8 mouse cellular contexts compared by ENCODE assay signal in genomic region chr19:24224500-24225304, GRCm38 (mm10). TPM values are rescaled to one million over a fixed set of nuclear protein-coding genes. Genes with fewer than 3 reads are reported as not detected.
DNase-seq lines count a peak whose midpoint lies in the region; ATAC-seq and TF ChIP-seq lines count a peak whose summit lies in the region.

Tjp2 (minus strand) TSS chr19:24225030.

- H3K79me2 ChIP-seq in myocyte (ENCODE audit: control insufficient read depth, insufficient read depth) = no peaks in the 10 kb centered on the region

- TF ChIP-seq POLR2A in myocyte (IDR thresholded peaks at IDR 0.05; ENCODE audit: insufficient read length, low read depth) = no peak

- peak; percentile 99 for DNase-seq in 416B (ENCODE audit: low read depth)
- peak; percentile 80 for DNase-seq in adrenal gland, postnatal 10 days

- peak within 1 kb of the TSS; percentile 83 for H3K4me2 ChIP-seq in embryonic facial prominence, embryonic 13.5 days
- H3K4me2 ChIP-seq in heart, embryonic 11.5 days = peak within 1 kb of the TSS; percentile 63
- H3K4me2 ChIP-seq in kidney, embryonic 14.5 days (replicated peaks; ENCODE audit: low read depth, low read length) = peak within 1 kb of the TSS; percentile 82
- H3K4me2 ChIP-seq in liver, embryonic 12.5 days = peak within 1 kb of the TSS; percentile 71
- peak within 1 kb of the TSS; percentile 55 for H3K4me2 ChIP-seq in myocyte (ENCODE audit: low read depth)
- H3K4me2 ChIP-seq in stomach, embryonic 16.5 days (ENCODE audit: low read depth, low read length) = peak within 1 kb of the TSS; percentile 64

- no peak within 1 kb of the TSS for H3ac ChIP-seq in myocyte (ENCODE audit: control insufficient read depth, insufficient read length)

- H3K36me3 ChIP-seq in embryonic facial prominence, embryonic 13.5 days = no peaks in the 10 kb centered on the region
- H3K36me3 ChIP-seq in heart, embryonic 11.5 days (ENCODE audit: control insufficient read depth, insufficient read depth, low read length) = no peaks in the 10 kb centered on the region
- no peaks in the 10 kb centered on the region for H3K36me3 ChIP-seq in kidney, embryonic 14.5 days (ENCODE audit: control insufficient read depth, insufficient read depth, low read length)
- H3K36me3 ChIP-seq in liver, embryonic 12.5 days = no peaks in the 10 kb centered on the region
- H3K36me3 ChIP-seq in myocyte (ENCODE audit: control insufficient read depth, insufficient read depth) = no peaks in the 10 kb centered on the region
- H3K36me3 ChIP-seq in stomach, embryonic 16.5 days (ENCODE audit: control insufficient read depth, insufficient read depth, low read length) = no peaks in the 10 kb centered on the region

- peaks cover 20% of the 10 kb centered on the region for H3K4me1 ChIP-seq in embryonic facial prominence, embryonic 13.5 days
- H3K4me1 ChIP-seq in heart, embryonic 11.5 days (ENCODE audit: control insufficient read depth, insufficient read depth, low read length) = peaks cover under 1% of the 10 kb centered on the region; the same call in 1 of the 2 replicates
- H3K4me1 ChIP-seq in kidney, embryonic 14.5 days (ENCODE audit: control insufficient read depth, insufficient read depth, low read length) = peaks cover 12% of the 10 kb centered on the region
- peaks cover 12% of the 10 kb centered on the region; the same call in 1 of the 2 replicates for H3K4me1 ChIP-seq in liver, embryonic 12.5 days
- H3K4me1 ChIP-seq in stomach, embryonic 16.5 days (ENCODE audit: control insufficient read depth, insufficient read depth, low read length) = peaks cover 9% of the 10 kb centered on the region

- no peaks in the 10 kb centered on the region for H3K9me3 ChIP-seq in embryonic facial prominence, embryonic 13.5 days
- H3K9me3 ChIP-seq in heart, embryonic 11.5 days (replicated peaks; ENCODE audit: control insufficient read depth, low read length) = no peaks in the 10 kb centered on the region
- H3K9me3 ChIP-seq in kidney, embryonic 14.5 days (ENCODE audit: control insufficient read depth, low read length) = no peaks in the 10 kb centered on the region
- no peaks in the 10 kb centered on the region for H3K9me3 ChIP-seq in liver, embryonic 12.5 days (replicated peaks)
- no peaks in the 10 kb centered on the region for H3K9me3 ChIP-seq in stomach, embryonic 16.5 days (replicated peaks; ENCODE audit: control insufficient read depth, low read length)

- peak within 1 kb of the TSS; percentile 69 for H3K9ac ChIP-seq in embryonic facial prominence, embryonic 13.5 days
- peak within 1 kb of the TSS; percentile 72 for H3K9ac ChIP-seq in heart, embryonic 11.5 days (ENCODE audit: low read depth, low read length)
- H3K9ac ChIP-seq in kidney, embryonic 14.5 days (ENCODE audit: low read depth, low read length) = peak within 1 kb of the TSS; percentile 72
- H3K9ac ChIP-seq in liver, embryonic 12.5 days = peak within 1 kb of the TSS; percentile 68
- peak within 1 kb of the TSS; percentile 74 for H3K9ac ChIP-seq in stomach, embryonic 16.5 days (ENCODE audit: low read length)

- under 1% methylated on average over 59 of the region's 59 CpGs for WGBS in embryonic facial prominence, embryonic 13.5 days
- under 1% methylated on average over 59 of the region's 59 CpGs for WGBS in heart, embryonic 11.5 days (ENCODE audit: insufficient replicate concordance)
- WGBS in kidney, embryonic 14.5 days = under 1% methylated on average over 59 of the region's 59 CpGs
- 1% methylated on average over 59 of the region's 59 CpGs for WGBS in liver, embryonic 12.5 days (ENCODE audit: insufficient replicate concordance)
- WGBS in stomach, embryonic 16.5 days = under 1% methylated on average over 57 of the region's 59 CpGs

- peak within 1 kb of the TSS; percentile 51 for H3K4me3 ChIP-seq in embryonic facial prominence, embryonic 13.5 days
- H3K4me3 ChIP-seq in heart, embryonic 11.5 days (ENCODE audit: low read depth, low read length) = peak within 1 kb of the TSS; percentile 57
- peak within 1 kb of the TSS; percentile 63 for H3K4me3 ChIP-seq in kidney, embryonic 14.5 days (ENCODE audit: low read length)
- H3K4me3 ChIP-seq in liver, embryonic 12.5 days = peak within 1 kb of the TSS; percentile 60
- H3K4me3 ChIP-seq in myocyte = no peak within 1 kb of the TSS
- H3K4me3 ChIP-seq in stomach, embryonic 16.5 days (replicated peaks; ENCODE audit: low read length) = peak within 1 kb of the TSS; percentile 65

- H3K27me3 ChIP-seq in embryonic facial prominence, embryonic 13.5 days = peaks cover 48% of the 10 kb centered on the region
- H3K27me3 ChIP-seq in heart, embryonic 11.5 days (ENCODE audit: control insufficient read depth, insufficient read depth, low read length) = no peaks in the 10 kb centered on the region
- H3K27me3 ChIP-seq in kidney, embryonic 14.5 days (ENCODE audit: control insufficient read depth, insufficient read depth, low read length) = no peaks in the 10 kb centered on the region
- peaks cover 34% of the 10 kb centered on the region for H3K27me3 ChIP-seq in liver, embryonic 12.5 days (replicated peaks)
- no peaks in the 10 kb centered on the region for H3K27me3 ChIP-seq in myocyte (ENCODE audit: control insufficient read depth, insufficient read depth, insufficient read length)
- no peaks in the 10 kb centered on the region for H3K27me3 ChIP-seq in stomach, embryonic 16.5 days (ENCODE audit: control insufficient read depth, insufficient read depth, low read length)

- ATAC-seq in embryonic facial prominence, embryonic 13.5 days (ENCODE audit: insufficient number of reproducible peaks, insufficient read depth, low FRiP score, low TSS enrichment, low read depth) = peak; percentile 33; the same call in 1 of the 2 replicates
- ATAC-seq in heart, embryonic 11.5 days (replicated peaks; ENCODE audit: insufficient number of reproducible peaks, low FRiP score, low TSS enrichment) = peak; percentile 69
- ATAC-seq in kidney, embryonic 14.5 days (ENCODE audit: low FRiP score, low TSS enrichment) = peak; percentile 69
- peak; percentile 57 for ATAC-seq in liver, embryonic 12.5 days
- peak; percentile 81 for ATAC-seq in stomach, embryonic 16.5 days (ENCODE audit: insufficient read depth, low FRiP score)

- peak within 1 kb of the TSS; percentile 41 for H3K27ac ChIP-seq in embryonic facial prominence, embryonic 13.5 days
- H3K27ac ChIP-seq in heart, embryonic 11.5 days (ENCODE audit: low read depth, low read length) = peak within 1 kb of the TSS; percentile 47
- H3K27ac ChIP-seq in kidney, embryonic 14.5 days (ENCODE audit: low read depth, low read length) = peak within 1 kb of the TSS; percentile 89
- H3K27ac ChIP-seq in liver, embryonic 12.5 days = peak within 1 kb of the TSS; percentile 58
- H3K27ac ChIP-seq in stomach, embryonic 16.5 days (ENCODE audit: low read length) = peak within 1 kb of the TSS; percentile 92

TF ChIP-seq in myocyte, 11 proteins besides CTCF, POLR2A, EP300 and RAD21:
- TF ChIP-seq REST (IDR thresholded peaks at IDR 0.05; ENCODE audit: insufficient read depth, insufficient read length) = no peak

RNA-seq across cellular contexts. Expression of gene Tjp2, which starts in this region (rescaled TPM):
- 10 to 100 TPM; 11.9 to 14.9 TPM for total RNA-seq in adrenal gland, postnatal 10 days (2021)
- polyA plus RNA-seq in embryonic facial prominence, embryonic 13.5 days (2015; fragmentation: Nextera tagmentation; extraction: Ambion mirVana) = 16.5 and 17.5 TPM in 2 replicates
- polyA plus RNA-seq in heart, embryonic 11.5 days (2014; fragmentation: Nextera tagmentation; extraction: Ambion mirVana) = 21.3 and 25.0 TPM in 2 replicates
- 18.3 and 34.9 TPM in 2 replicates for polyA plus RNA-seq in kidney, embryonic 14.5 days (2014; fragmentation: Nextera tagmentation; extraction: Ambion mirVana)
- polyA plus RNA-seq in liver, embryonic 12.5 days (2016; fragmentation: Nextera tagmentation; extraction: Ambion mirVana) = 8.7 and 9.1 TPM in 2 replicates
- 5.2 TPM for polyA plus RNA-seq in myocyte (2012; fragmentation: generic; extraction: Trizol)
- polyA plus RNA-seq in stomach, embryonic 16.5 days (2015; fragmentation: Nextera tagmentation; extraction: Ambion mirVana) = 30.4 and 31.1 TPM in 2 replicates

Comparison
In these comparisons a context has a peak if more than half of its experiments do, and no peak if none do; other contexts are left out.
1. H3K27ac ChIP-seq: peak in every context shown above with its lines; median percentile 92 in stomach, embryonic 16.5 days; 89 in kidney, embryonic 14.5 days; 58 in liver, embryonic 12.5 days; 47 in heart, embryonic 11.5 days; 41 in embryonic facial prominence, embryonic 13.5 days.